Mouse (Mus musculus) adrenal gland, postnatal 25 days (tissue): ENCODE data around the gene Plekhj1. TPM values are rescaled to one million over a fixed set of nuclear protein-coding genes. Genes with fewer than 3 reads are reported as not detected.
"Not testable (repeated sequence)": the region's sequence is repeated elsewhere in the genome, so short reads cannot be mapped to it uniquely, and the experiment has no call there.

ENCODE experiments used
- DNase-seq: peaks from one replicate; pipeline ENCODE4 v3.0.0; 2021; ENCODE audit warnings: mixed read lengths
- long read RNA-seq: library from polyadenylated mRNA; stranded (forward); transcript quantifications from one replicate; pipeline ENCODE4 v2.0.0, GENCODE M21; 2021
- total RNA-seq: library from RNA; stranded (reverse); gene quantifications from 2 replicates; pipeline ENCODE4 v1.2.3, GENCODE M21; 2021

Gene Plekhj1
- total RNA-seq: 114 and 132 TPM in 2 replicates
- long read RNA-seq, transcript Plekhj1-201 (6 exons, 1,260 nt): major isoform, 57 of 110 reads
- long read RNA-seq, transcript Plekhj1-206 (5 exons, 1,261 nt): minor isoform, 6 of 110 reads
- long read RNA-seq, partial matches to known transcripts: 7 of 110 reads
- long read RNA-seq, other reads (novel, unspliced or antisense): 36 of 110 reads

- peak; percentile 96 for DNase-seq
Observed at GRCm38 (mm10) chr10:80798150-80799006, at the start of gene Plekhj1, which contains the start of gene Sf3a2. Plekhj1 (minus strand) TSS chr10:80798626. Sf3a2 (plus strand) TSS chr10:80798198.

GRCm38 (mm10) chr10:80845732-80846131 lies 47.3 kb upstream of the Plekhj1 start:
- no peak for DNase-seq

GRCm38 (mm10) chr10:80845055-80845693 lies 46.7 kb upstream of the Plekhj1 start:
- no peak for DNase-seq

- DNase-seq: peak; percentile 49
Observed at GRCm38 (mm10) chr10:80843931-80844547, 45.6 kb upstream of the Plekhj1 start, which contains the start of gene Lingo3. Lingo3 (minus strand) TSS chr10:80844039.

GRCm38 (mm10) chr10:80843087-80843930 lies 44.9 kb upstream of the Plekhj1 start:
- DNase-seq: no peak

GRCm38 (mm10) chr10:80842334-80842733 lies 43.9 kb upstream of the Plekhj1 start:
- no peak for DNase-seq

GRCm38 (mm10) chr10:80841685-80842084 lies 43.3 kb upstream of the Plekhj1 start:
- DNase-seq: no peak

- DNase-seq: no peak
Observed at GRCm38 (mm10) chr10:80839848-80840247, 41.4 kb upstream of the Plekhj1 start.

- DNase-seq: peak; percentile 46
Observed at GRCm38 (mm10) chr10:80838346-80838912, 40.0 kb upstream of the Plekhj1 start.

GRCm38 (mm10) chr10:80837827-80838226 lies 39.4 kb upstream of the Plekhj1 start:
- DNase-seq: no peak

GRCm38 (mm10) chr10:80836949-80837379 lies 38.5 kb upstream of the Plekhj1 start:
- DNase-seq: no peak

- no peak for DNase-seq
Observed at GRCm38 (mm10) chr10:80835617-80836016, 37.2 kb upstream of the Plekhj1 start.

GRCm38 (mm10) chr10:80832818-80833217 lies 34.4 kb upstream of the Plekhj1 start:
- no peak for DNase-seq

- DNase-seq: peak; percentile 60
Observed at GRCm38 (mm10) chr10:80831136-80831535, 32.7 kb upstream of the Plekhj1 start.

- DNase-seq: no peak
Observed at GRCm38 (mm10) chr10:80829359-80830278, 31.2 kb upstream of the Plekhj1 start.

GRCm38 (mm10) chr10:80828587-80828986 lies 30.2 kb upstream of the Plekhj1 start:
- not testable (repeated sequence) for DNase-seq

- no peak for DNase-seq
Observed at GRCm38 (mm10) chr10:80827870-80828420, 29.5 kb upstream of the Plekhj1 start.

GRCm38 (mm10) chr10:80827063-80827869 lies 28.8 kb upstream of the Plekhj1 start:
- no peak for DNase-seq
